Mouse (Mus musculus) 3T3-L1 (cell line): ENCODE data around the gene Txndc9.

Experiments used
- DNase-seq: peaks from one replicate; pipeline ENCODE4 v3.0.0-alpha.2; 2015; ENCODE audit warnings: low read depth, low spot score

Txndc9 gene

GRCm38 (mm10) chr1:37971520-37971919 is 26.2 kb downstream of the Txndc9 start:
- peak; percentile 74 for DNase-seq

- DNase-seq = no peak
Measured at GRCm38 (mm10) chr1:37968746-37969145, 28.9 kb downstream of the Txndc9 start.

- DNase-seq = no peak
Measured at GRCm38 (mm10) chr1:37965571-37965970, 32.1 kb downstream of the Txndc9 start.

GRCm38 (mm10) chr1:37959486-37959885 is 38.2 kb downstream of the Txndc9 start:
- DNase-seq = no peak

- no peak for DNase-seq
Measured at GRCm38 (mm10) chr1:37958516-37958915, 39.2 kb downstream of the Txndc9 start.

- DNase-seq = no peak
Measured at GRCm38 (mm10) chr1:37957659-37958058, 40.0 kb downstream of the Txndc9 start, which contains the start of gene Lyg1. TSS of gene Lyg1 (minus strand) at chr1:37957759.

- no peak for DNase-seq
Measured at GRCm38 (mm10) chr1:37956690-37957431, 40.8 kb downstream of the Txndc9 start.

GRCm38 (mm10) chr1:37955251-37955650 is 42.4 kb downstream of the Txndc9 start:
- no peak for DNase-seq

GRCm38 (mm10) chr1:37954786-37955185 is 42.9 kb downstream of the Txndc9 start:
- DNase-seq = peak; percentile 29

GRCm38 (mm10) chr1:37948906-37949305 is 48.8 kb downstream of the Txndc9 start:
- DNase-seq = no peak
